Mouse (Mus musculus) T-helper 2 cell (primary cell): ENCODE data around the gene Pm20d2.

Experiments used
- in situ Hi-C: fragments of 300-600 bp; cut with MboI, MseI; formaldehyde crosslinking; loops from one replicate; pipeline ENCODE4 v1.15.1; 2025; ENCODE audit warnings: high pct_unique_total_duplicates

Pm20d2 gene

GRCm38 (mm10) chr4:33189735-33190036 is at the start of gene Pm20d2:
Pm20d2 (minus strand) TSS chr4:33189737.
- in situ Hi-C loops: no loop called here

DNA sequence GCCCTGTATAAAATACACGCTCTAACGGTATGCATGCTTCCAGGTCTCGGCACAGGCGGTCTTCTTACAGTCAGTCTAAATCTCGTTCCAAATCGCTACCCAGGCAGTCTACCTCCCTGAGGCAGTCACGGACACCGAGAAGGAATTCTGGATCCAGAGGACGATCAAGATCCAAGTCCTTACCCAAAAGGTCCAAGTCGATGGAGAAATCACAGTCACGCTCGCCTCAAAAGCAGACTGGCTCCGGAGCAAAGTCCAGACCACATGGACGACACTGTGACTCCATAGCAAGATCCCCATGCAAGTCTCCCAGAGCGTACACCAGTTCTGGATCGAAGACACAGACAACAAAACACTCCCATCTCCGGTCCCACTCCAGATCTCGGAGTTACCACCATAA is 41.3 kb upstream of the Pm20d2 start:
- in situ Hi-C loops: no loop called here

GRCm38 (mm10) chr4:33229639-33230038 is 40.1 kb upstream of the Pm20d2 start:
- in situ Hi-C loops: no loop called here

DNA sequence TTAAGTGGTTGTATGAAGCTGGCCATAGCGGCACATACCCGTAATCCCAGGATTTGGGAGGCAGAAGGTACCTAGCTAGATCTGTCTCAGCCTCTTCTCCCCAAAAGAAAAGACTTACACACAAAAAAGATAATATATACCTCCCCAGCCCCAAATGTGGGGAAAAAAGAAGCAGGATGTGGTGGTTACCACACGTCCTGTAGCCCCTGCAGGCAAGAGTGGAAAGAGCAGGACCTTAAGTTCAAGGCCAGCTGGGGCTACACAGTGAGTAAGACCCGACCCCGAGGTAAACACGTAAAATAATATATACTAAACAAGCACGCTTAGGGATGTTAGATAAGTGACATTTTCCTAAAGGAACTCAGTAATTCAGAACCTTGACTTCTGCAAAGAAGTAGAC is 37.6 kb upstream of the Pm20d2 start:
- in situ Hi-C loops: no loop called here

GRCm38 (mm10) chr4:33224003-33224675 is 34.6 kb upstream of the Pm20d2 start:
- in situ Hi-C loops: no loop called here

- in situ Hi-C loops: no loop called here
Observed at GRCm38 (mm10) chr4:33221847-33222246, 32.3 kb upstream of the Pm20d2 start.

- in situ Hi-C loops: no loop called here
Observed at GRCm38 (mm10) chr4:33208881-33209841, 19.6 kb upstream of the Pm20d2 start, which contains the start of gene Srsf12. Srsf12 (plus strand) TSS chr4:33208991.

DNA sequence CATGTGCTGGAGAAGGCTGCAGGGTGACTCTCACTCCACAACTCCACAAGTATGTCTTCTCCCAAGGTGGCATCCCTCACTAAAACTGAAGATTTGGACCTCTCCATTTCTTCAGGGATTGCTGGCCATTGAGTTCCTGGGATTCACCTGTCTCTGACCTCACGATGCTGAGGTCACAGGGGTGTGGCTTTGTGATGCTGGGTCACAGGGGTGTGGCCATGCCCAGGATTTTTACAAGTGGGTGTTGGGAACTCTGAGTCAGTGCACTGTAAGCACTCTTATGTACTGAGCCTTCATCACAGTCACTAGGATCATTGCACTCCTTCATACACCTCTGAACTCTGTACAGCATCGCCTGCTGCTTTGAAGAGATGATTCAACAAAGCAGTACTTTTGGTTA is 18.0 kb upstream of the Pm20d2 start:
- in situ Hi-C loops: no loop called here

DNA sequence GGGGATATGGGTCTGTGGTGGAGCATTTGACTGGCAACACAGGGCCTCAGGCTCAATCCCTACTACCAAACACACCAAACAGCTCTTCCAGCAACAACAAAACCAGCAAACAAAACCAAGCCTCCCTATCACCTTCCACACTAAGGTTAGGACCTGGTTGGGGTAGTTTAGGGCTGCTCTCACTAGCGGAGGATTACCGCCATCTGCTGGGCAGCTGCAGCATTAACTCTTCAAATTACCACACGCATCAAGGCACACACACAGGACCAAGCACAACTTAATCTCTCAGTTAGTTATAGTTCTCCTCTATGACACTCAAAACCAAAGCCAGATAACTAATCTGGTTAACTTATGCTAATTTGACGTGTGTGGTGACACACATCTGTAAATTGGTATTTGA is 15.1 kb upstream of the Pm20d2 start:
- in situ Hi-C loops: no loop called here

DNA sequence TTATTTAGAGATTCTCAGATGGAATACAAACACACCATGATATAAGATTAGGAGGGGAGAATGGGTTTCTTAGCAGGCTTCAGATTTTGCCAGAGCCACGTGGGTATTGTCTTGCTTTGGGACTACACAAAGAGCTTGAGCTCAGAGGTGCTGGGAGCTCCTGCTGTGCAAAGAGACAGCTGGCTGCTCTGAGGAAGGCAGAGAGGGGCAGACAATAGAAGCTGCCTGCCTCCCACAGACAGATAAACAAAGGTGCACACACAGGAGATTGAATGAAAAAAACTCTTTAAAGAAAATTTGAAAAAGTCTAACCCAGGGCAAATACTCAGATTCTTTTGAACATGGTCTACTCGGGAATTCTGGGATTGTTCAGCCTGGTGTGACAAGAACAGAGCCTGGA is 8.6 kb upstream of the Pm20d2 start:
- in situ Hi-C loops: no loop called here

GRCm38 (mm10) chr4:33188781-33189734 is 479 bp downstream of the Pm20d2 start:
- in situ Hi-C loops: no loop called here

- in situ Hi-C loops: no loop called here
Observed at GRCm38 (mm10) chr4:33188164-33188563, 1.4 kb downstream of the Pm20d2 start.

DNA sequence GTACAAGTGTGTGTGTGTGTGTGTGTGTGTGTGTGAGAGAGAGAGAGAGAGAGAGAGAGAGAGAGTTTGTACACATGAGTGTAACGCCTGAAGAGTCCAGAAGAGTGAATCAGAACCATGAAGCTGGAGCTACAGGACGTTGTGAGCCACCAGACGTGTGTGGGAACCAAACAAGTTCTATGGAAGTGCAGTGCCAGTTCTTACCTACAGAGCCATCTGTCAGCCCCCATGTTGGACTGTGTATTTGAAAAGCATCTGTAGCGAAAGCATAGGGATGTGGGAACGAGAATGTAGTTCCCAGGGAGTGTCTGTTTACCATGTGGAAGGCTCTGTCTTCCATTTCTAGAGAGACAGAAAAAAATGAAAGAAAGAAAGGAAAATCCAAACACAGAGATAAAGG is 6.1 kb downstream of the Pm20d2 start:
- in situ Hi-C loops: no loop called here

DNA sequence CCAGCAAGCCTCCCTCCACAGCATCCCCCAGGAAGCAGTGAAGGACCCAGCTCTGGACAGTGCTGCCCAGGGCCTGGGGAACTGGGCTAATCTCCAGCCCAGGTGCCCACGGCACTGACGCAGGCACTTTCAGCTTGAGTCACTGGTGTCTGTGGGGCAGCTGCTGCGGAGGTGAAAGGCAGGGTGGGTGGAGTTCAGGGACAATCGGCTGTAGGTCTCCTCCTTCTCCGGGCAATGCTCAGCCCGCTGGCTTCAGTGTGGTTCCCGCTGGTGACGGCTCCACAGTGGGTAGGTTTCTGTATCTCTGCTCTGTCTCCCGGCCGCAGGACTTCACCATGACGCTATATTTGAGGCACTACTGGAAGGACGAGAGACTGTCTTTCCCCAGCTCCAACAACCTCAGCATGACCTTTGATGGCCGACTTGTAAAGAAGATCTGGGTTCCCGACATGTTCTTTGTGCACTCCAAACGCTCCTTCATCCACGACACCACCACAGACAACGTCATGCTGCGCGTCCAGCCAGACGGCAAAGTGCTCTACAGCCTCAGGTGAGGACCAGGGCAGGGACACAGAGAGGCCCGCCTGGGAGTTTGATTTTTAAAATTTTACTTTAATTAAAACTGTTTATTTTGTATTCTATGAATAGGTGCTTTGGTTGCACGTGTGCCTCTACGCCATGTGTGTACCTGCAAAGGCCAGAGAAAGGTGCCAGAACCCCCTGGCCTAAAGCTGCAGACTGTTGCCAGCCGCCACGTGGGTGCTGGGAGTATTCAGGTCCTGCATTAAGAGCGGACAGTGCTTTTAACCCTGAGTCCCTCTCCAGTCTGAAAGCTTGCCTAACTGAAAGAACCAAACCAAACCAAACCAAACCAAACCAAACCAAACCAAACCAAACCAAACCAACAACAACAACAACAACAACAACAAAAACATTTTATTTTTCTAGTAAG is 37.2 kb downstream of the Pm20d2 start:
- in situ Hi-C loops: no loop called here

- in situ Hi-C loops: loop anchor here (5.0 kb wide), 1 partner anchor 143 kb away; the partner anchor contains the start of gene Pnrc1
Observed at GRCm38 (mm10) chr4:33149150-33149549, 40.4 kb downstream of the Pm20d2 start.

DNA sequence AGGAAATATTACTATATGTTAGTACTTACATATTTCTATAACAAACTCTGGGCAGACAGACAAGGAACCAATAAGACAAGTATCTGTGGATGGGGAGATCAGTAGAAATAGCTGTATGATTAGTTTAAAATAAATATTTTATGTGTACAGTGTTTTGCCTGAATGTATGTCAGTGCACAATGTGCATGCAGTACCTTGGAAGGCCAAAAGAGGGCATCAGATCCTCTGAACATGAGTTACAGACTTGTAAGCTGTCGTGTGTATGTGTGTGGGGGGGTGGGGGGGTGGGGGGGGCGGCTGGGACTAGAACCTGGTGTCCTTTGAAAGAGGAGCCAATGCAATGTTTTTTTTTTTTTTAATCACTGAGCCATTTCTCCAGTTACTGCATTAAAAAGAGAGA is 41.7 kb downstream of the Pm20d2 start:
- in situ Hi-C loops: loop anchor here (5.0 kb wide), 1 partner anchor 144 kb away; the partner anchor contains the start of gene Pnrc1

- in situ Hi-C loops: loop anchor here (5.0 kb wide), 1 partner anchor 146 kb away; the partner anchor contains the start of gene Pnrc1
Observed at GRCm38 (mm10) chr4:33146679-33147291, 42.8 kb downstream of the Pm20d2 start.

DNA sequence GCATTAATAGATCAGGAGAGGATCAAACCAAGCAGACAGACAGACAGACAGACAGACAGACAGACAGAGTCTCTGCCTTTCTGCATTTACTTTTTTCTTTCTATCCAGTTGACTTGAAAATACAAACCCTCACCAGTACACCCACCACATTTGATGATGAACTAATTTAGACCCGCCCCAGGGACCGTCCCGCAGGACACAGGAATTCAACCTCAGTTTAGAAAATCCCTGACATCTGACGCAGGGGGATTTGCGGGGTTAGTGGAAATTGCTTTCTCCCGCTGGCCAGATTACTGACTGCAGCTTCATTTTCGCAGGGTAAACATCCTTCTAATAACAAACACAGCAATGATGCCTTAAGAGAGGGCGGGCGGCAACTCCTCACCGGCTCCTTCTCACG is 57.3 kb downstream of the Pm20d2 start, which contains the start of gene Gabrr1:
Gabrr1 (plus strand) TSS at position 301 of the 400 bp plus-strand sequence.
- in situ Hi-C loops: no loop called here

- in situ Hi-C loops: no loop called here
Observed at GRCm38 (mm10) chr4:33125409-33126084, 64.0 kb downstream of the Pm20d2 start.
